In the genomic region with DNA sequence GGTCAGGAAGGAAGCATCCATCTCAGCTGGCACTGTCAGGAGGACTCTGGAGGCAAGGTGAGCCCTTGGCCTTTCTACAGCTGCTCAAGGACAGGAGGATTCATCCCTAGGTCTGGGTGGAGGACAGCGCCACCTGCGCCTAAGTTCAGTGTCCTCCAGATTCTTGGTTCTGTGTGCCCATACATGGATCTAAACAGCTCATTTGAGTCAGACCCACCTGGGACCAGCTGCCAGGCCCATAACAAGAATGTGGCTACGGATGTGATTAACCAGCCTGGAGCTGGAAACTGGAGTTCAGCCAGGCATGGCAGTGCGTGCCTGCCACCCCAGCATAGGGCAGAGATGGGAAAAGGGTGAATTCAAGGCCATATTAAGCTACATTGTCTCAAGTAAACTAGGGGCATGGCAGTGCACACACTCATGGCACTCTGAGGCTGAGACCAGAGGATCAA, we compare ENCODE assay signal across 8 mouse cellular contexts. TPM values are rescaled to one million over a fixed set of nuclear protein-coding genes. Genes with fewer than 3 reads are reported as not detected.
DNase-seq lines count a peak whose midpoint lies in the region; ATAC-seq lines count a peak whose summit lies in the region.

No protein-coding gene starts in this region.

- H3K27ac ChIP-seq in heart, embryonic 10.5 days: peak overlapping the region; percentile 81
- H3K27ac ChIP-seq in forebrain, embryonic 11.5 days (ENCODE audit: low read depth, low read length): peak overlapping the region; percentile 93
- H3K27ac ChIP-seq in kidney, embryonic 14.5 days (ENCODE audit: low read depth, low read length): peak overlapping the region; percentile 84

- peak overlapping the region; percentile 36 for H3K4me3 ChIP-seq in heart, embryonic 10.5 days
- H3K4me3 ChIP-seq in forebrain, embryonic 11.5 days (ENCODE audit: low read depth, low read length): no peak overlapping the region
- H3K4me3 ChIP-seq in kidney, embryonic 14.5 days (ENCODE audit: low read length): no peak overlapping the region

- 0 out of 2 replicates have a peak, but pooled peaks cover 8% of the 10 kb centered on the region for H3K36me3 ChIP-seq in heart, embryonic 10.5 days
- H3K36me3 ChIP-seq in forebrain, embryonic 11.5 days (ENCODE audit: control insufficient read depth, insufficient read depth, low read length): no peaks in the 10 kb centered on the region
- no peaks in the 10 kb centered on the region for H3K36me3 ChIP-seq in kidney, embryonic 14.5 days (ENCODE audit: control insufficient read depth, insufficient read depth, low read length)

- WGBS in heart, embryonic 10.5 days: 80% methylated on average over 4 of the region's 4 CpGs
- 32% methylated on average over 4 of the region's 4 CpGs for WGBS in forebrain, embryonic 11.5 days
- WGBS in kidney, embryonic 14.5 days: 46% methylated on average over 4 of the region's 4 CpGs

- no peaks in the 10 kb centered on the region for H3K27me3 ChIP-seq in heart, embryonic 10.5 days (ENCODE audit: insufficient read depth, poor library complexity, severe bottlenecking)
- no peaks in the 10 kb centered on the region for H3K27me3 ChIP-seq in forebrain, embryonic 11.5 days (ENCODE audit: control insufficient read depth, insufficient read depth, low read length)
- H3K27me3 ChIP-seq in kidney, embryonic 14.5 days (ENCODE audit: control insufficient read depth, insufficient read depth, low read length): no peaks in the 10 kb centered on the region

- H3K9me3 ChIP-seq in heart, embryonic 10.5 days: no peaks in the 10 kb centered on the region
- no peaks in the 10 kb centered on the region for H3K9me3 ChIP-seq in forebrain, embryonic 11.5 days (ENCODE audit: control insufficient read depth, low read length)
- no peaks in the 10 kb centered on the region for H3K9me3 ChIP-seq in kidney, embryonic 14.5 days (ENCODE audit: control insufficient read depth, low read length)

- intact Hi-C loops in heart, postnatal 25 days (cut with DNase I): no loop called here

- peaks cover 77% of the 10 kb centered on the region for H3K4me1 ChIP-seq in heart, embryonic 10.5 days
- peaks cover 27% of the 10 kb centered on the region for H3K4me1 ChIP-seq in forebrain, embryonic 11.5 days (replicated peaks; ENCODE audit: control insufficient read depth, insufficient read depth, low read length)
- H3K4me1 ChIP-seq in kidney, embryonic 14.5 days (ENCODE audit: control insufficient read depth, insufficient read depth, low read length): peaks cover 50% of the 10 kb centered on the region

- peak overlapping the region; percentile 43 for H3K9ac ChIP-seq in forebrain, embryonic 11.5 days (ENCODE audit: low read length)
- no peak overlapping the region for H3K9ac ChIP-seq in kidney, embryonic 14.5 days (ENCODE audit: low read depth, low read length)

- DNase-seq in heart, embryonic 10.5 days (ENCODE audit: low spot score): no peak
- no peak for DNase-seq in heart, postnatal 25 days (ENCODE audit: low spot score)
- DNase-seq in forebrain, embryonic 11.5 days (ENCODE audit: low spot score): no peak
- peak; percentile 42 for DNase-seq in neural tube, embryonic 10.5 days (ENCODE audit: extremely low spot score, low spot score)
- no peak for DNase-seq in spleen, postnatal 10 days (ENCODE audit: low spot score in 2 of 2)
- DNase-seq in cerebellum, adult 8-10 months: no peak

- H3K4me2 ChIP-seq in forebrain, embryonic 11.5 days (ENCODE audit: low read depth, low read length, severe bottlenecking): peak overlapping the region; percentile 40
- H3K4me2 ChIP-seq in kidney, embryonic 14.5 days (replicated peaks; ENCODE audit: low read depth, low read length): peak overlapping the region; percentile 11; the same call in 1 of the 2 replicates

- ATAC-seq in forebrain, embryonic 11.5 days (replicated peaks; ENCODE audit: low FRiP score): peak; percentile 18
- ATAC-seq in kidney, embryonic 14.5 days (ENCODE audit: low FRiP score, low TSS enrichment): peak; percentile 36; the same call in 1 of the 2 replicates
- no peak for ATAC-seq in megakaryocyte-erythroid progenitor cell, adult 5-6 weeks (replicated peaks; ENCODE audit: low FRiP score, low TSS enrichment, poor library complexity, severe bottlenecking)

RNA-seq across cellular contexts. Expression of a gene that starts 14.8 kb away (rescaled TPM):
- polyA plus RNA-seq in heart, embryonic 10.5 days (2016; fragmentation: Nextera tagmentation; extraction: Ambion mirVana): 232 and 318 TPM in 2 replicates
- total RNA-seq in heart, postnatal 25 days (2021): 10 to 100 TPM; 13.0 to 15.3 TPM
- 79.0 and 86.7 TPM in 2 replicates for polyA plus RNA-seq in forebrain, embryonic 11.5 days (2014; fragmentation: Nextera tagmentation; extraction: Ambion mirVana)
- 78.6 and 140 TPM in 2 replicates for polyA plus RNA-seq in kidney, embryonic 14.5 days (2014; fragmentation: Nextera tagmentation; extraction: Ambion mirVana)
- 0.37 TPM in 1 of 2 replicates, not detected in the other for total RNA-seq in megakaryocyte-erythroid progenitor cell, adult 5-6 weeks (2014; fragmentation: Nextera tagmentation)
- 0.15 TPM in 1 of 2 replicates, not detected in the other for total RNA-seq in megakaryocyte-erythroid progenitor cell, adult 5-6 weeks (2017)
